Mouse (Mus musculus) activated CD4-positive, CD25-positive, alpha-beta regulatory T cell, adult 4 months (primary cell): ENCODE measurements around the gene Larp6. TPM values are rescaled to one million over a fixed set of nuclear protein-coding genes. Genes with fewer than 3 reads are reported as not detected.

ENCODE experiments used
- ATAC-seq: one replicate; pipeline ENCODE4 v1.8.0; 2017
- polyA plus RNA-seq, 2 experiments: library from polyadenylated mRNA; unstranded; fragments of 100-300 nt; shearing (Covaris generic); gene quantifications; one replicate each; pipeline ENCODE4 v1.2.1; 2017

Gene Larp6
- polyA plus RNA-seq, 2 experiments from 2014 or later, result not detected

DNA sequence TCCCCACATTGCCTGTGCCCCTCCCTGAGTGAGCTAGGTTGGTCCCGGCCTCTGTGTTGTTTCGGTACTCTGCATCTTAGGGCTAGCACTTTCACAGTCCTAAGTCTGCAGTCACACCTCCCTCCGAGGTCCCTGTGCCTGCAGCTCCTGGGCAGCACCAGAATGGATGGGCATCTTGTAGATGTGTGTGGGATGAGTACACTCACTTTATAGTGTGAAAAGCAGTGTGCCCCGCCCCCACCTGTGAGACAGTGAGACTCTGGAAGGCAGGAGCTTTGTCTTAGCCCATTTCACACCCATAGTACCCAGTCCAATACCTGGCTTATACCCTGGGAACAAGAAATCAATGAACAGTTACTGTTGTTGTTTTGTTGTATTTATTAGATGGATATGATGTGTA, 2.5 kb downstream of the Larp6 start:
- ATAC-seq, result no peak

DNA sequence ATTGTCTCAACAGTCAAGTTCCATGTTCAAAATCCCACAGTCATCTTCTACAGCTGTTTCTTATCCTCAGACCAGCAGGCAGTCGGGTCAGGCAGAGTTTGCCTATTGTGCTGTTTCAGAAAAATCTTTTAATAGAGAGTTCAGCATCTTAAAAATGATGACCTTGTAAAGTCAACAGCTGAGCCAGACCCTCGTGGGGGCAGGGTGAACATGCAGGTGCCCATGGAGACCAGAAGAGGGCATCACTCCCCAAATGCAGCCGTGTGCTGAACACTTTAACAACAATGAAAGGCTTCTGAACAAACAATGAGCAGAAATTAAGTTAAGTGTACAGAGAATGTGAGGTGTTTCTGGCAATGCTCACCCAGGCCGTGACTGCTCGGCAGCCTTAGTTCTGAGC, 3.0 kb downstream of the Larp6 start:
- no peak for ATAC-seq

- no peak for ATAC-seq
These were observed 5.5 kb downstream of the Larp6 start for GRCm38 (mm10) chr9:60718284-60718683.

- no peak for ATAC-seq
These were observed 6.9 kb downstream of the Larp6 start for GRCm38 (mm10) chr9:60719687-60720086.

DNA sequence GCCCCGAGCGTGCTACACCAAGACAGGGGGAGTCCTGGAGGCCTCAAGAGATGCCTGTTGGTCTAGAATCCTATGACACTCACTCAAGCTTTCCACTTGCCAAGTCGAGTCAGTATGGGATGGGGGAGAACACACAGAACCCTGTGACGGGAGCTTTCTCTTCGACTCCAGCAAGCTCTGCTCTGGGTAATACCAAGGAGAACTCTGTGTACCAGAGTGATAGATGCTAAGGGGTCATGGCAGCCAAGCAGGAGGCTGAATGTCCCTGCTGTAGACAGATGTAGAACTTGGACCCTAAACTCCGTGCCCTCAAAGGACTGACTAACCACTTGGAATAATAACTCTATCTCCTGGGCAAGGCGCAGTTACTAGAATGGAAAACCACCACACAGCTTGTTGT, 12.2 kb downstream of the Larp6 start:
- ATAC-seq, result no peak

DNA sequence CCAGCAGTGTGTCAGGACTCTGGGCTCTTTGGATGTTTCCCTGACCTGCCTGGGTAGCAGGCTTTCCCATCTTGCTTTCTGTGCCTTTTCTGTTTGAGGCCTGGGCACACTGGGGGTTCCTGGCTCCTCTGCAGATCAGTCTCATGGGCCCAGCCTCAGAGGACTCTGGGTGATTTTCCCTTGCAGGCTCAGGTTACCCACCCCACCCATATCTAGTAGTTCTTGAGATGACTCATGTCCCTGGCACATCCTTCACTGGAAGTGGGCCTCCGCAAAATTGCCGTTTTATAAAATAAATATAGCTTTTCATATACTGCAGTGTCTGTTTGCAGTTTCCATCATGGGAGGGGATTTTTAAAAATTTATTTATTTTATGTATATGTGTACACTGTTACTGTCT, 21.5 kb downstream of the Larp6 start:
- no peak for ATAC-seq

DNA sequence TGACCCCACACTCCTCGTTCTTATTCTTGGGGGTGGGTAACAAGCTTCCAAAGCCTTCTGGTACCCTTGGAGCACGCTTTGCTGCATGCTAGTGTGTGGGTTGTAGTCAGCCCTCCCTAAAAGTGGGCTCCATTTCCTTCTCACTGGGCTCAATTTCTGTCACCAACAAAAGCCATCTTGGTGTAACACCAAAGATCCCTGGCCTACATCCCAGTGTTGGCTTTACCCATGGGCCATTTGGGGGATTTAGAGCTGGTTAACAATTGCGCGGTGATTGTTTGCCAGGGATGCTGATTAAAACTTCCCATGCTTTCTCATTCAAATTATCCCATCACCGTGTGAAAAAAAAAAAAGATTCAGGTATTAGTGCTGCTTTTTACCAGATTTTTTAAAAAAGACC, 26.3 kb downstream of the Larp6 start:
- ATAC-seq, result no peak

DNA sequence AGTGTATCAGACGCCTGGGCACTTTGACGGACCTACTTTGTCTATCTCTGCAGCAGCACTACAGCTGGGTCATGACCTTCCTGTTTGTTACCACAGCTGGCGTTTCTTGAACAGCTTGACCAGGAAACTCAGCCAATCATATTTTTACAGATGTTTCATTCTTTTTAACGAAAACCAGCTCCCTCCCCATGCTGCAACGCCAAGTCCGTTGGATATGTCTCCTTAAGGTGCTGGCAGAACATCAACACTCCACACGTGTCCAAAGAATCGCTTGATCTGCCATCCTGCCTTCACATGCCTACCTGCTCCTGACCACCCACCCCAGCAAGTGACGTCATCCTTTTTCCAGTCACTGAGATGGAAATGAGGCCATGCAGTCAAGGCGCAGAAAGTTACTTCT, 28.6 kb downstream of the Larp6 start:
- ATAC-seq, result no peak

DNA sequence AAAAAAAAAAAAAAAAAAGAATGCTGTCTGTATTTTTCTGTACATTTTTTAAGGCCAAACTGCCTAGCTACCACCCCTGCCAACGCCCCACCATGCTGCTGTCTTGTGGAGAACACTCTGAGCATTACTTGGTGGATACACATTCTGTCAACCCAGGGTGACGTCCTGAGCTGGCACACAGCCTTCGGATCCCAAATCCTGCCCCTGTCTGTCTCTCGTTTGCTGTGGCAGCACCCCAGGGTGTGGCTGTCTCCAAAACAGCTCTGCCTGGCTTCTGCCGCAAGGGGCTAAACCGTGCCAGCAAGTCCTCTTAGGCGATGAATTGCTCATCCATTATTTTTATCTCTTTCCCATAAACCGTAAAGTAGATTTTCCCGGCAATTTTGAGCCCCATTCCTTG, 29.7 kb downstream of the Larp6 start:
- ATAC-seq, result no peak

DNA sequence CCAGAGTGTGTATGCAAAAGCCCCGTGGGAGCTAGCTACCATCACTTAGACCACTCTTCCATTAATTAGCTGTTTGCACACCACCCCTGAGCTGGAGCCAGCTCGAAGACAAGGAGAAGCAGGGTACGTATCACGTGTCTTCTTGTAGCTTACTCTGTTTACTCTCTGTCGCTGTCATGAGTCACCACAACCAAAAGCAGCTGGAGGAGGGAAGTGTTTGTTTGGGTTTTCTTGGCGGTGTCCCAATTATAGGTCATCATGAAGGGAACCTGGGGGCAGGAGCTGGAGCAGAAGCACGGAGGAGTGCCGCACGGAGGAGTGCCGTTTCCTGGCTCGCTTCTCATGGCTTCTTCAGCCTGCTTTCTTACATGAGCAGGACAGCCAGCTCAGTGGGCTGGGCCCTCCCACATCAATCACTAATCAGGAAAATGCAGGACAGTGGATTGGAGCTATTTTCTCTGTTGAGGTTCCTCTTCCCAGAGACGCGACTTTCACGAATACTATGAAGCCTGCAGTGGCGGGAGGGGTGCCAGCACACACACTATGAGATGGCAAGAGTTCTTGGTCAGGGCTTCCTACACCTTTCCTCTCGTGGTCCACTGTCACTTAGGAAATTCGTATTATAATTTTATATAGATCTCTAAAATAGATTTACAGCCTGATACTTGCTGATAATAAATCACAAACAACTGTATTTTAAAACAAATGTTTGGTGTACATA, 30.6 kb downstream of the Larp6 start:
- no peak for ATAC-seq

- no peak for ATAC-seq
These were observed 31.6 kb downstream of the Larp6 start for GRCm38 (mm10) chr9:60744171-60744969.

DNA sequence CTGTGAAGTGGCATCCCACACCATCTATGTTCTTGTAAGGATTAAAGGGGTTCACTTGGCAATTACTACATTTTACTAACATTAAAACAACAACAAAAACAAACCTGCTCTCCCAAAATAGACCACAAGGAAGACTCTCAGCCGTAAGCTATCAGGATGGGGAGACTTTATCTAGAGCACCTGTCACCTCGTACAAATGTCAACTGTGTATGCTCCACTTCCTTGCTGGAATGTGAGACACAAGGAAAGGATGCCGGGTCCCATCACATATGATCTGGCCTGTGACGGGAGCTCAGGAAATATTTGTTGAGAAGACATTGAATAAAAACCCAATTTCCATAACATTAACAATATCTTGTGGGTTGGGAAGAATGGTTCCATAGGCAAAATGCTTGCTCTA, 32.2 kb downstream of the Larp6 start:
- ATAC-seq, result no peak

- no peak for ATAC-seq
These were observed 33.8 kb downstream of the Larp6 start for GRCm38 (mm10) chr9:60746561-60746960.

DNA sequence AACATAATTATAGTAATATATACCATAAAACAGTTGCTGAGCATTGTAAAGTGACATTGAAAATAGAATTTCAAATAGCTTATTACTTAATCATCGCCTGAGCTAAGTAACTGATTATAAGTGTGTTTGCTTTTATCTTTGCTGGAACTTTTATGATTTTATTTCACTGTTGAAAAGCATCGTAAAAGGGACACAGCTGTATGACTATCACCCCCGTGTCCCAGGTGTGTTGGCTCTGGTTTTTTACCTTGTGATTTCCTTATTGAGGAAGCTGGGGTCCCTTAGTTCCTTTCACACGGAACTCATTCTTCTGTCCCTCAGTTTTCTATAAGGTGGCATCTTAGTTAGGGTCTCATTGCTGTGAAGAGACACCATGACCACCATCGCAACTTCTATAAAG, 34.9 kb downstream of the Larp6 start:
- ATAC-seq, result no peak

DNA sequence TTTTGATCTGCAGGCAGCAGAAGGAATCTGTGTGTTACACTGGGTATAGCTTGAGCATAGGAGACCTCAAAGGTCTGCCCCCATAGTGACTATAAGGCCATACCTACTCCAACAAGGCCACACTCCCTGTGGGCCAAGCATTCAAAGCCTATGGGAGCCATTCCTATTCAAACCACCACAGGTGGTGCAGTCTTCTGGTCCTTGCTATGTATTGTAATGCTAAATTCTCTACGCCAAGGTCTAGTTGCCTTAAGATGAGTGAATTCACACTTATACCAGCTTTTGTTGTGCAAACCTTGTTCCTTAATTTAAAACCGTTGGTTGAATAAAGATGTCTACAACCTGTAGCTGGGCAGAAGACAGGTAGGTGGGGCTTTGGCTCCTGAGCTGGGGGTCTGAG, 35.4 kb downstream of the Larp6 start:
- ATAC-seq, result no peak

DNA sequence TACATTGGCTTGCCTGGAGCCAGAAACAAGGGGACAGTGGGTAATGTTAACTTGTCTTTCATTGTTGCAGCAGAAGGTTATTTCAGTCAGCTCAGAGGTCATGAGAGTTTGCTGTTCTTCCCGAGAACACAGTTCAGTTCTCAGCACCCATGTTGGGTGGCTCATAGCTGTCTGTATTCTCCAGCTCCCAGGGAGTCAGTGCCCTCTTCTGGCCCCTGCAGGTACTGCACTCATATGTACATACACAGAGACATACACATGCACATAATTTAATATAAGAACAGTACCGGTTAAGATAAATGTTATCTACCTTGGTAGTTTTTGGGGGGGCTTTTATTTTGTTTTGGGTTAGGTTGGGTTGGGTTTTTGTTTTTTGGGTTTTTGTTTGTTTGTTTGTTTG, 36.3 kb downstream of the Larp6 start:
- no peak for ATAC-seq

- no peak for ATAC-seq
These were observed 38.3 kb downstream of the Larp6 start for GRCm38 (mm10) chr9:60751098-60751497.

DNA sequence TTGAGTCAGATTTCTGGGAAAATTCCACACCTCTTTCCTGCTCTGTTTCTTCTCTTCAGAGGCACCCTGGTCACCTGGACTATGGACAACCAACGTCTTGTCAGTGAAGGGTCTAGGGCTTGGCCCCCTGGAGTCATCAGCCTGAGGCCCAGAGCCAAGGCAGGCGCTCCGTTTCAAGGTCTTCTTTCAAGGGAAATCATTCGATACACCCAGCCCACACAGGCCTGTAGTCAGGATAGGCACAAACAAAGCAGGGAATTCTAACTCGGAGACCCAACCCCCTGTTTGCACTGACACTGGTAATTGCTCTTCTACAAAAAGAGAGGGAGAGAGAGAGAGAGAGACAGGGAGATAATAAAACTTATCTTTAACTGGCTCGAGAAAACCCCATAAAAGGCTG, 39.2 kb downstream of the Larp6 start:
- ATAC-seq, result no peak

DNA sequence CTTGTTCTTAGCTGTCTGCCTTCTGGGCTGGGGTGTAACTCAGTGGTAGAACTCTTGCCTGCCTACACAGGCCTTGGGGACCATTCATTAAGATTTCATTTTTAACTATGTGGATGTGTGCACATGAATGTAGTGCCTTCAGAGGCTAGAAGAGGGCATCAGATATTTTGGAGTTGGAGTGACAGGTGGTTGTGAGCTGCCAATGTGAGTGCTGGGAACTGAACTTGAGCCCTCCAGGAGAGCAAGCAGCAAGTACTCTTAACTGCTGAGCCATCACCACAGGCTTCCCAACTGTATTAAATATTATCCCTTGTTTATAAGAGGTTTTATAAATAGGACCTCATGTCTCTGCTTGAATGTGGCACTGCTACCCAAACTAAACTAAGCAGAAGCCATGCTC, 39.8 kb downstream of the Larp6 start:
- ATAC-seq, result no peak

- no peak for ATAC-seq
These were observed 43.5 kb downstream of the Larp6 start for GRCm38 (mm10) chr9:60756258-60756657.

- no peak for ATAC-seq
These were observed 44.3 kb downstream of the Larp6 start for GRCm38 (mm10) chr9:60756866-60757740.

DNA sequence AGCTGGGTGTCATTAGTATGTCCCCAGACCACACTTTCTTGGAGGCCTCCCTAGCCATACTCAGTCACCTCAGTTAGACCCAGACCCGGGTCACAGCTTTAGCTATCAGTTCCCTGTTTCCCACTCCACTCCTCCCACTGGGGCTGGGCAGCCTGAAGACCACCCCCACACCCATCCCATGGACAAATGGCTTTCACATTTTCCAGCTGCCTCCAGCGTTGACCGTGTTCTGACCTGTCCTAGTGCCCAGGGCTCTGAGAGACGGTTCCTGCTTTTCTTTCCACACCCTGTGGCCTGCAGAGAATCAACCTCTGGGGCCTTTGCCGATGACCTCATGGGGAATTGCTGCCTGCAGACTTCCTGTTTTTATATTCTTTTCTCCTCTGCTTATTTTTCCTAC, 45.0 kb downstream of the Larp6 start:
- ATAC-seq, result no peak

DNA sequence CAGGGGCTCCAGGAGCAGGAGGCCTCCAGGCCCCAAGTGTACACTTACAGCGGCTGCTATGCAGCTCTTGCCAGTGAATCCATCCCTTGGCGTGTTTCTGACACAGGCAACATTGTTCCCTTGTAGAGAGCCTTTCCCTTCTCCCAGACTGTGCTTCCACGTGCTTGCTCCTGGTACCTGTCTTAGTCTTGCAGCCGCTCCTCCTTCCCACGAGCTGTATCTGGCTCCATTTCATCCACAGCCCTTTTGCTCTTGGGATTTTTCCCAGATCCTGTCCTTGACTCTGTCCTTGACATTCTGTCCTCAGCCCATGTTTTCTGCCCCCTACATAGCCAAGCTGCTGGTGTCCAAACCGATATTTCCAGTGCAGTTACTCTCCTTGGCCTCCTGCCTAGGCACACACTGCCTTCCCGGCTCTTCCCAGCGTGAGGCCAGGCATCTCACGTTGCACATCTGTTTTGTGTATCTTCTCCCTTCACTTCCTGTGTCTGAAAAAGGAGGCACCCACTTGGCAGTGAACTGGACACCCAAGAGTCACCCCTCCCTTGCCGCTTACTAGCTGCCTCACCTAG, 46.7 kb downstream of the Larp6 start:
- no peak for ATAC-seq
